ENCODE assay signal across 25 mouse cellular contexts in genomic region chr5:63627832-63628530, GRCm38 (mm10). TPM values are rescaled to one million over a fixed set of nuclear protein-coding genes. Genes with fewer than 3 reads are reported as not detected.
"Had no signal": no experiment of that assay in that cellular context is flagged by ENCODE, and none has a peak within 500 bp of the region (broad histone marks: within the 10 kb centered on the region; RNA-seq: fewer than 3 reads in every experiment).

No protein-coding gene starts in this region.

- H3K36me3 ChIP-seq: kidney, embryonic 15.5 days; limb, embryonic 12.5 days; limb, embryonic 15.5 days; lung, embryonic 15.5 days; midbrain, embryonic 10.5 days; neural tube, embryonic 15.5 days had no signal

- H3K4me1 ChIP-seq: kidney, embryonic 15.5 days; limb, embryonic 12.5 days; limb, embryonic 15.5 days; lung, embryonic 15.5 days; megakaryocyte, embryonic 14.5 days; midbrain, embryonic 10.5 days; neural tube, embryonic 15.5 days had no signal

- DNase-seq: kidney, adult 8-10 months; kidney, postnatal 10 days; kidney, postnatal 36 days; left cerebral cortex, postnatal 4 days; lung, adult 18-20 months; lung, postnatal 10 days; lung, postnatal 36 days; right cerebral cortex, adult 18-20 months; right cerebral cortex, postnatal 14 days; right cerebral cortex, postnatal 4 days; thymus, adult 2 months; thymus, postnatal 14 days; thymus, postnatal 4 days had no signal

- H3K27ac ChIP-seq: kidney, embryonic 15.5 days; limb, embryonic 12.5 days; limb, embryonic 15.5 days; liver, embryonic 14.5 days; lung, embryonic 15.5 days; midbrain, embryonic 10.5 days; neural tube, embryonic 15.5 days; stomach, postnatal 0 days had no signal

- H3K9me3 ChIP-seq: kidney, embryonic 15.5 days; limb, embryonic 12.5 days; limb, embryonic 15.5 days; lung, embryonic 15.5 days; megakaryocyte, embryonic 14.5 days; midbrain, embryonic 10.5 days; neural tube, embryonic 15.5 days had no signal

- H3K4me2 ChIP-seq: kidney, embryonic 15.5 days; limb, embryonic 12.5 days; limb, embryonic 15.5 days; liver, embryonic 11.5 days; lung, embryonic 15.5 days; neural tube, embryonic 15.5 days had no signal

- H3K4me3 ChIP-seq: kidney, embryonic 15.5 days; limb, embryonic 12.5 days; limb, embryonic 15.5 days; lung, embryonic 15.5 days; megakaryocyte, embryonic 14.5 days; midbrain, embryonic 10.5 days; myocyte; neural tube, embryonic 15.5 days had no signal

- H3K9ac ChIP-seq: kidney, embryonic 15.5 days; limb, embryonic 12.5 days; limb, embryonic 15.5 days; liver, embryonic 14.5 days; lung, embryonic 15.5 days; neural tube, embryonic 15.5 days had no signal

- H3K27me3 ChIP-seq: kidney, embryonic 15.5 days; limb, embryonic 12.5 days; limb, embryonic 15.5 days; lung, embryonic 15.5 days; megakaryocyte, embryonic 14.5 days; neural tube, embryonic 15.5 days had no signal

RNA-seq across cellular contexts. Expression of gene Nwd2, which starts 20.9 kb away (rescaled TPM):
- total RNA-seq: monocyte, adult 5-6 weeks had no signal
